Mouse (Mus musculus): Measurements from ENCODE around the gene Clec11a. TPM values are rescaled to one million over a fixed set of nuclear protein-coding genes. Genes with fewer than 3 reads are reported as not detected.

The Clec11a gene
- polyA plus RNA-seq, 1 experiment from 2014 or later: 3.6 TPM

DNA sequence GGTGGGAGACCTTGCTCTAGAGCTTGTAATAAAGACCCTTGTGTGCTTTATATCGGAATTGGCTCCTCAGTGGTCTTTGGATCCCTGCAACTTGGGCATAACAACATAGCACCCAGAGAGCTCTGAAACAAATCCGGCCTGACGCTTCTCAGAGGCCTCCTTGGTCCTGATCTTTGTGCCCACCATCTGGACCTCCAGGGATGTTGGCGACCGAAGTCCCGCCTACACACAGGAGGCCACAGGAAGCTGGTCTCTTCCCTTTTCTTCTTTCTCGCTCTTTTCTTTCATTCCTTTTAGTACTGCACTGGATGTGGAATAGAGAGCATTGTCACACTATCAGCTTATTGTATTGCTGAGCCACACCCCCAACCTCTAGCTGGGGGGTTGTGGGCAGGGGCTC, 33.3 kb downstream of the Clec11a start:
- Histone ChIP-seq H3K4me3 (ENCODE audit: low read length) (no peak overlapping the region), H3K4me1 (ENCODE audit: control insufficient read depth, insufficient read depth, low read depth, low read length) (no peaks in the 10 kb centered on the region), H3K9me3 (ENCODE audit: control insufficient read depth, low read length) (no peaks in the 10 kb centered on the region), H3K27ac (ENCODE audit: low read depth, low read length) (no peak overlapping the region), H3K36me3 (ENCODE audit: control insufficient read depth, insufficient read depth, low read length) (no peaks in the 10 kb centered on the region), H3K9ac (ENCODE audit: low read depth, low read length) (no peak overlapping the region), H3K27me3 (replicated peaks; ENCODE audit: control insufficient read depth, insufficient read depth, low read length) (peaks cover 3% of the 10 kb centered on the region; the same call in 1 of the 2 replicates), H3K4me2 (ENCODE audit: low read length) (no peak overlapping the region)
- no peak for ATAC-seq
- WGBS: 57% methylated on average over 7 of the region's 7 CpGs

DNA sequence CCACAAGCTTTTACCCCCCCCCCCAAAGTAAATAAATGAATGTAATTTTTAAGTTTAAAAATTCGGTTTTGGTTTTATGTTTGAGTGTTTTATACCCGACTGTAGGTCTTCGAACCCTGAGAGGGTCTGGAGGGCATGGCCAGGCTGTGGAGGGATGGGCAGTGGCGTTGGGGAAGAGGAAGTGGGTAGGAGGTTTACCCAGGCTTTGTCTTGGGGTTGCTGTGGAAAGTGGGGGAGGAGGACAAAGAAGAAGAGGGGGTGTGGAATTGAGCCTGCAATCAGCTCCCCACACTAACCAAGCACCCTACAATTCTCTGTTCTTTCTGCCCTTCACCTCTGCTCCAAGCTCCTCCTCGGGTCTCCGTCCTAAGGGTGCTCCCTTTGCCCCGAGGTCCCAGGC, 34.2 kb downstream of the Clec11a start:
- no peak overlapping the region for H3K4me2 ChIP-seq (ENCODE audit: low read length)
- no peak overlapping the region for H3K4me3 ChIP-seq (ENCODE audit: low read length)
- 89% methylated on average over 7 of the region's 7 CpGs for WGBS
- ATAC-seq: no peak
- no peaks in the 10 kb centered on the region for H3K36me3 ChIP-seq (ENCODE audit: control insufficient read depth, insufficient read depth, low read length)
- peaks cover 5% of the 10 kb centered on the region; the same call in 1 of the 2 replicates for H3K27me3 ChIP-seq (replicated peaks; ENCODE audit: control insufficient read depth, insufficient read depth, low read length)
- H3K4me1 ChIP-seq (ENCODE audit: control insufficient read depth, insufficient read depth, low read depth, low read length): no peaks in the 10 kb centered on the region
- no peak overlapping the region for H3K9ac ChIP-seq (ENCODE audit: low read depth, low read length)
- no peak overlapping the region for H3K27ac ChIP-seq (ENCODE audit: low read depth, low read length)
- no peaks in the 10 kb centered on the region for H3K9me3 ChIP-seq (ENCODE audit: control insufficient read depth, low read length)

- no peaks in the 10 kb centered on the region for H3K36me3 ChIP-seq (ENCODE audit: control insufficient read depth, insufficient read depth, low read length)
- H3K27me3 ChIP-seq (replicated peaks; ENCODE audit: control insufficient read depth, insufficient read depth, low read length): peaks cover 5% of the 10 kb centered on the region; the same call in 1 of the 2 replicates
- H3K9me3 ChIP-seq (ENCODE audit: control insufficient read depth, low read length): no peaks in the 10 kb centered on the region
- H3K27ac ChIP-seq (ENCODE audit: low read depth, low read length): no peak overlapping the region
- ATAC-seq: 0 out of 2 replicates have a peak, but pooled peaks have one; percentile 41
- no peak overlapping the region for H3K4me3 ChIP-seq (ENCODE audit: low read length)
- H3K4me2 ChIP-seq (ENCODE audit: low read length): no peak overlapping the region
- WGBS: 68% methylated on average over 2 of the region's 2 CpGs
- H3K9ac ChIP-seq (ENCODE audit: low read depth, low read length): no peak overlapping the region
- H3K4me1 ChIP-seq (ENCODE audit: control insufficient read depth, insufficient read depth, low read depth, low read length): no peaks in the 10 kb centered on the region
Observed at GRCm38 (mm10) chr7:44271309-44271708, 35.4 kb downstream of the Clec11a start.

- H3K9me3 ChIP-seq (ENCODE audit: control insufficient read depth, low read length): no peaks in the 10 kb centered on the region
- H3K4me3 ChIP-seq (ENCODE audit: low read length): no peak overlapping the region
- peaks cover 5% of the 10 kb centered on the region; the same call in 1 of the 2 replicates for H3K27me3 ChIP-seq (replicated peaks; ENCODE audit: control insufficient read depth, insufficient read depth, low read length)
- no peak overlapping the region for H3K4me2 ChIP-seq (ENCODE audit: low read length)
- 86% methylated on average over 2 of the region's 2 CpGs for WGBS
- H3K27ac ChIP-seq (ENCODE audit: low read depth, low read length): no peak overlapping the region
- ATAC-seq: no peak
- H3K9ac ChIP-seq (ENCODE audit: low read depth, low read length): no peak overlapping the region
- no peaks in the 10 kb centered on the region for H3K36me3 ChIP-seq (ENCODE audit: control insufficient read depth, insufficient read depth, low read length)
- H3K4me1 ChIP-seq (ENCODE audit: control insufficient read depth, insufficient read depth, low read depth, low read length): no peaks in the 10 kb centered on the region
Observed at GRCm38 (mm10) chr7:44269397-44269796, 37.3 kb downstream of the Clec11a start.

- Histone ChIP-seq H3K4me2 (ENCODE audit: low read length) (no peak overlapping the region), H3K36me3 (ENCODE audit: control insufficient read depth, insufficient read depth, low read length) (no peaks in the 10 kb centered on the region), H3K27me3 (replicated peaks; ENCODE audit: control insufficient read depth, insufficient read depth, low read length) (peaks cover 2% of the 10 kb centered on the region; the same call in 1 of the 2 replicates), H3K4me1 (ENCODE audit: control insufficient read depth, insufficient read depth, low read depth, low read length) (peaks cover 3% of the 10 kb centered on the region), H3K27ac (ENCODE audit: low read depth, low read length) (no peak overlapping the region), H3K4me3 (ENCODE audit: low read length) (no peak overlapping the region), H3K9ac (ENCODE audit: low read depth, low read length) (no peak overlapping the region), H3K9me3 (ENCODE audit: control insufficient read depth, low read length) (no peaks in the 10 kb centered on the region)
- ATAC-seq: no peak
- 84% methylated on average over 11 of the region's 11 CpGs for WGBS
Observed at GRCm38 (mm10) chr7:44268117-44268516, 38.6 kb downstream of the Clec11a start.

- H3K4me3 ChIP-seq (ENCODE audit: low read length): peak overlapping the region; percentile 41
- H3K9me3 ChIP-seq (ENCODE audit: control insufficient read depth, low read length): no peaks in the 10 kb centered on the region
- peak overlapping the region; percentile 72 for H3K4me2 ChIP-seq (ENCODE audit: low read length)
- H3K36me3 ChIP-seq (ENCODE audit: control insufficient read depth, insufficient read depth, low read length): no peaks in the 10 kb centered on the region
- ATAC-seq: peak; percentile 91
- peaks cover 7% of the 10 kb centered on the region for H3K4me1 ChIP-seq (ENCODE audit: control insufficient read depth, insufficient read depth, low read depth, low read length)
- peak overlapping the region; percentile 62; the same call in 1 of the 2 replicates for H3K27ac ChIP-seq (ENCODE audit: low read depth, low read length)
- peak overlapping the region; percentile 58 for H3K9ac ChIP-seq (ENCODE audit: low read depth, low read length)
- 2% methylated on average over 34 of the region's 34 CpGs for WGBS
- peaks cover 4% of the 10 kb centered on the region; the same call in 1 of the 2 replicates for H3K27me3 ChIP-seq (replicated peaks; ENCODE audit: control insufficient read depth, insufficient read depth, low read length)
Observed at GRCm38 (mm10) chr7:44262791-44263643, 43.7 kb downstream of the Clec11a start.

DNA sequence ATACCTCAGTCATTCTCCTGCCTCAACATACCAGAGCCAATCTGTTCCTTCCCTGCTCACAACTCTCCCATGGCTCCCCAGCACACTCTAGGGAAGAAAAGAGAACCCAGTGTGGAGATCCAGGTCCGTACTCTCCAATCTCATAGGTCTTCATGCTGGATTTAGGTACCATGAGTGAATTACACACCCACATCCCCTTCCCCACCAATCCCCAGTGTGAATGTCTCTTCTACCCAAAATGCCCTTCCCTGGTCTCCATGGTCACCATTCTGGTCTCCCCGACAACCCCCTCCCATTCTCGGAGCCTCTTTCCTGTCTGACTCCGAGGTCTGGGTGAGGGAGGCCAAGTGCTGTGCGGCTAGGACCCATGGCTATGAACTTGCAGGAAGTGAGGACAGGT, 45.6 kb downstream of the Clec11a start, which contains the start of gene Gm15517:
Gm15517 (plus strand) TSS at position 301 of the 400 bp plus-strand sequence.
- Histone ChIP-seq H3K27ac (ENCODE audit: low read depth, low read length) (no peak within 1 kb of the TSS), H3K9ac (ENCODE audit: low read depth, low read length) (no peak within 1 kb of the TSS), H3K9me3 (ENCODE audit: control insufficient read depth, low read length) (no peaks in the 10 kb centered on the region), H3K4me2 (ENCODE audit: low read length) (no peak within 1 kb of the TSS), H3K27me3 (replicated peaks; ENCODE audit: control insufficient read depth, insufficient read depth, low read length) (0 out of 2 replicates have a peak, but pooled peaks cover 2% of the 10 kb centered on the region), H3K4me1 (ENCODE audit: control insufficient read depth, insufficient read depth, low read depth, low read length) (peaks cover 7% of the 10 kb centered on the region), H3K4me3 (ENCODE audit: low read length) (no peak within 1 kb of the TSS), H3K36me3 (ENCODE audit: control insufficient read depth, insufficient read depth, low read length) (no peaks in the 10 kb centered on the region)
- 36% methylated on average over 5 of the region's 5 CpGs for WGBS
- ATAC-seq: no peak

GRCm38 (mm10) chr7:44260410-44260809, 46.3 kb downstream of the Clec11a start:
- WGBS: 82% methylated on average over 6 of the region's 6 CpGs
- no peak for ATAC-seq
- no peak overlapping the region for H3K27ac ChIP-seq (ENCODE audit: low read depth, low read length)

DNA sequence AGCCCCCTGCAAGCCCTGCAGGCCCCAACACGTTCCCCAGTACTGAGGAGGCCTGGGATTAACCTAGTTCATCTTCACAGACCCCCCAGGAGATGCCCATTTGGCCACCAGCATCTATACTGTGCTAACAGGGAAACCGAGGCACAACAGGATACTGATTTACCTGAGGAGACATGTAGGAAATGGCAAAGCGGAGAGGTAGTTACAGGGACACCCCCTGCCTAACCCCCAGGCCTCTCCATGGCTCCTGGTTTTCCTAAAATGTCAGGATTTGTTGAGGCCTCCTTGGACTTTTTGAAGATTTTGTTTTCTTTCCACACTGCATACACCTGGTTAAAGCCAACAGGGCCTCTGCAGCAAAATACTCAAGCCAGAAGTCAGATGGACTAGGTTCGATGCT, 49.4 kb downstream of the Clec11a start, which contains the start of gene Acp4:
Acp4 (minus strand) TSS at position 101 of the 400 bp plus-strand sequence.
- Histone ChIP-seq H3K27me3 (replicated peaks; ENCODE audit: control insufficient read depth, insufficient read depth, low read length) (0 out of 2 replicates have a peak, but pooled peaks cover 2% of the 10 kb centered on the region), H3K9me3 (ENCODE audit: control insufficient read depth, low read length) (no peaks in the 10 kb centered on the region), H3K27ac (ENCODE audit: low read depth, low read length) (no peak within 1 kb of the TSS), H3K4me3 (ENCODE audit: low read length) (no peak within 1 kb of the TSS), H3K4me2 (ENCODE audit: low read length) (no peak within 1 kb of the TSS), H3K9ac (ENCODE audit: low read depth, low read length) (no peak within 1 kb of the TSS), H3K36me3 (ENCODE audit: control insufficient read depth, insufficient read depth, low read length) (peaks cover 12% of the 10 kb centered on the region; the same call in 1 of the 2 replicates), H3K4me1 (ENCODE audit: control insufficient read depth, insufficient read depth, low read depth, low read length) (no peaks in the 10 kb centered on the region)
- WGBS: 85% methylated on average over 4 of the region's 4 CpGs
- ATAC-seq: no peak

More at GRCm38 (mm10) chr7:44260410-44260809, 46.3 kb downstream of the Clec11a start:
- Histone ChIP-seq H3K9ac (ENCODE audit: low read depth, low read length) (no peak overlapping the region), H3K4me3 (ENCODE audit: low read length) (no peak overlapping the region), H3K4me2 (ENCODE audit: low read length) (no peak overlapping the region), H3K9me3 (ENCODE audit: control insufficient read depth, low read length) (no peaks in the 10 kb centered on the region), H3K4me1 (ENCODE audit: control insufficient read depth, insufficient read depth, low read depth, low read length) (peaks cover 7% of the 10 kb centered on the region), H3K27me3 (replicated peaks; ENCODE audit: control insufficient read depth, insufficient read depth, low read length) (0 out of 2 replicates have a peak, but pooled peaks cover 2% of the 10 kb centered on the region), H3K36me3 (ENCODE audit: control insufficient read depth, insufficient read depth, low read length) (no peaks in the 10 kb centered on the region)

Data from hindbrain, embryonic 16.5 days (tissue).